Mouse (Mus musculus) forebrain, embryonic 10.5 days (tissue): ENCODE data around the gene Rpn1. TPM values are rescaled to one million over a fixed set of nuclear protein-coding genes. Genes with fewer than 3 reads are reported as not detected.
"Not testable (repeated sequence)": the region's sequence is repeated elsewhere in the genome, so short reads cannot be mapped to it uniquely, and the experiment has no call there.

Experiments
- DNase-seq: peaks from one replicate; pipeline ENCODE4 v3.0.0-alpha.2; 2017; ENCODE audit warnings: low spot score; ENCODE audit errors: extremely low spot score
- H3K27ac ChIP-seq: fragments of 300-500 bp; sonication (generic); 2 replicates; pipeline ENCODE4 v1.5.1; 2016; ENCODE audit warnings: mild to moderate bottlenecking
- H3K27me3 ChIP-seq: fragments of 300-500 bp; sonication (generic); 2 replicates; pipeline ENCODE4 v1.6.1; 2016; ENCODE audit warnings: mild to moderate bottlenecking; ENCODE audit not compliant: poor library complexity, severe bottlenecking
- H3K36me3 ChIP-seq: fragments of 300-500 bp; sonication (generic); replicated peaks from 2 replicates; pipeline ENCODE4 v1.6.1; 2016; ENCODE audit warnings: mild to moderate bottlenecking, moderate library complexity
- H3K4me1 ChIP-seq: fragments of 300-500 bp; sonication (generic); 2 replicates; pipeline ENCODE4 v1.6.1; 2016
- H3K4me3 ChIP-seq: fragments of 300-500 bp; sonication (generic); 2 replicates; pipeline ENCODE4 v1.5.1; 2016; ENCODE audit warnings: mild to moderate bottlenecking, moderate library complexity
- H3K9me3 ChIP-seq: fragments of 300-500 bp; sonication (generic); 2 replicates; pipeline ENCODE4 v1.6.1; 2016; ENCODE audit warnings: mild to moderate bottlenecking, moderate library complexity
- WGBS: fragments of 180-500 bp; shearing (Covaris S2); methylation state at CpG from one replicate; pipeline ENCODE4 v1.1.7; 2016; 5-methylcytosine and 5-hydroxymethylcytosine counted together
- polyA plus RNA-seq: library from polyadenylated mRNA; unstranded; fragments of >200 nt; fragmentation: Nextera tagmentation; extraction: Ambion mirVana; gene quantifications from 2 replicates; pipeline ENCODE4 v1.2.1, GENCODE M21; 2016

Rpn1 gene
- polyA plus RNA-seq, 1 experiment from 2014 or later, result 301 TPM

GRCm38 (mm10) chr6:88114414-88114813 lies 30.1 kb downstream of the Rpn1 start:
- 82% methylated on average over 5 of the region's 5 CpGs for WGBS

DNA sequence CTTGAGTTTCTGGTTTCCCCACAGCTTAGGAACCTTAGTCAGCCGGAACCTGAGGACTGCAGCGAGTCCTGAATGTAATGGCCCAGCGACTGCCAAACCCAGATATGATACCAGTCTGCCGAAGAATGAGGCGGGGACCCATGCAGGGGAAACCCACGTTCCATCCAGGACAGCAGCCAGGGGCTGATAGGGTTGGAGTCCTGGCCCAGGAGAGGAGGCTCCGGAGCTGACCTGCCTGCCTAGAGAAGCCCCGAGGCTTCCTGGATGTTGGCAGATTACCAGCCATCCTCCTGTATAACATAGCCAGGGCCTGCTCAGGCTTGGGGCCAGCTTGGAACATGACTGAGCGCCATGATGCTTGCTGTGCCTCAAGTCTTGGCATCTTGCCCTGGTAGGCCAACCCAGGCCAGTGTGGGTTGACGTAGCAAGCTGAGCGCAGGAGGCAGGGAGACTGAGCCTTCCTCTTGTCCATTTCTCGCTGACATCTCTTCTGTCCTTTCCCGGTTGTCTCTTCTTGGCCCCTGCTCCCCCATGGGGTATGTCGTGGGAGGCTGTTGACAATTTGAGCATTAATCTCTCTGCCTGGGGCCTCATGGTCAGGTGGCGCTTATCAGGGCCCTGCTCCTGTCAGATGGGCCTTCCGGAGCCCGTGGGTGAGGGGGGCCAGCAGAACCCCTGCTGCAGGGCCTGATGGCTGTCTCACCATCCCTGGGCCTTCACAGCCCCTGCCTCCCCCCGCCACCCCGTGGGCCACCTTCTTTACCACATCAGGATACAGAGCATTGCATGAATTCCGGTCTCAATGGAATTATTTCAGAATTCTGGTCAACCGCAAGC lies 32.3 kb downstream of the Rpn1 start:
- H3K4me1 ChIP-seq, result peaks cover 18% of the 10 kb centered on the region
- 85% methylated on average over 21 of the region's 21 CpGs for WGBS
- H3K4me3 ChIP-seq, result no peak overlapping the region
- H3K27ac ChIP-seq, result no peak overlapping the region
- peaks cover 3% of the 10 kb centered on the region; the same call in 1 of the 2 replicates for H3K27me3 ChIP-seq
- no peaks in the 10 kb centered on the region for H3K36me3 ChIP-seq
- no peak for DNase-seq
- peaks cover 4% of the 10 kb centered on the region; the same call in 1 of the 2 replicates for H3K9me3 ChIP-seq

More at GRCm38 (mm10) chr6:88114414-88114813, 30.1 kb downstream of the Rpn1 start:
- no peak for DNase-seq
- peaks cover 3% of the 10 kb centered on the region; the same call in 1 of the 2 replicates for H3K27me3 ChIP-seq
- peak overlapping the region; percentile 48; the same call in 1 of the 2 replicates for H3K27ac ChIP-seq
- H3K4me3 ChIP-seq, result no peak overlapping the region
- no peaks in the 10 kb centered on the region for H3K36me3 ChIP-seq
- H3K4me1 ChIP-seq, result peaks cover 18% of the 10 kb centered on the region
- peaks cover 3% of the 10 kb centered on the region; the same call in 1 of the 2 replicates for H3K9me3 ChIP-seq

- no peak overlapping the region for H3K4me3 ChIP-seq
- peaks cover 4% of the 10 kb centered on the region; the same call in 1 of the 2 replicates for H3K9me3 ChIP-seq
- no peak overlapping the region for H3K27ac ChIP-seq
- H3K4me1 ChIP-seq, result peaks cover 18% of the 10 kb centered on the region
- H3K27me3 ChIP-seq, result peaks cover 3% of the 10 kb centered on the region; the same call in 1 of the 2 replicates
- DNase-seq, result no peak
- 89% methylated on average over 10 of the region's 10 CpGs for WGBS
- H3K36me3 ChIP-seq, result no peaks in the 10 kb centered on the region
These were observed 32.9 kb downstream of the Rpn1 start for GRCm38 (mm10) chr6:88117184-88117575.

GRCm38 (mm10) chr6:88119309-88119708 lies 35.0 kb downstream of the Rpn1 start:
- no peak overlapping the region for H3K4me3 ChIP-seq
- DNase-seq, result no peak
- H3K36me3 ChIP-seq, result no peaks in the 10 kb centered on the region
- H3K27ac ChIP-seq, result no peak overlapping the region
- peaks cover 13% of the 10 kb centered on the region for H3K4me1 ChIP-seq
- H3K27me3 ChIP-seq, result peaks cover 5% of the 10 kb centered on the region; the same call in 1 of the 2 replicates
- peaks cover 4% of the 10 kb centered on the region; the same call in 1 of the 2 replicates for H3K9me3 ChIP-seq
- WGBS, result 78% methylated on average over 5 of the region's 5 CpGs

GRCm38 (mm10) chr6:88120813-88121212 lies 36.5 kb downstream of the Rpn1 start:
- H3K27ac ChIP-seq, result no peak overlapping the region
- H3K9me3 ChIP-seq, result peaks cover 4% of the 10 kb centered on the region; the same call in 1 of the 2 replicates
- no peak for DNase-seq
- H3K4me1 ChIP-seq, result peaks cover 16% of the 10 kb centered on the region
- H3K4me3 ChIP-seq, result no peak overlapping the region
- H3K36me3 ChIP-seq, result no peaks in the 10 kb centered on the region
- peaks cover 15% of the 10 kb centered on the region for H3K27me3 ChIP-seq
- WGBS, result 91% methylated on average over 7 of the region's 7 CpGs

DNA sequence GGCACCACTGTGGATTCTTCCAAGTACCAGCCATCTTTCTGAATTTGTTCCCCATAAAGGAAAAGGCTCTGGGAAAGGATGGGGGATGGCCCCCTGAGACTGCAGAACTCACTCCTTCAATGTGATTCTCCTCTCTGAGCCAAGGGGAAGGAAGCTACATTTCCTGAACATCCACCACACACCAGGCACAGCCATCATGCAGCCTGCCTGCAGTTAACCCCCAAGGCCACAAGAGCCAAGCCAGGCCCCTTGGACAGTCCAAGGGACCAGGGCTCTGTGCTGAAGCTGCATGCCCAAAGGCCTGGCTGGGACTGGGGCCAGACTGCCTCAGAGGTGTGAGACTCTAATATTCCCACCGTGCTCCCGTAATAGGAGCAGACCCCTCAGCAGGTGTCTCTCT lies 37.5 kb downstream of the Rpn1 start:
- H3K27me3 ChIP-seq, result peaks cover 25% of the 10 kb centered on the region
- peaks cover 4% of the 10 kb centered on the region; the same call in 1 of the 2 replicates for H3K9me3 ChIP-seq
- no peaks in the 10 kb centered on the region for H3K36me3 ChIP-seq
- no peak for DNase-seq
- H3K27ac ChIP-seq, result no peak overlapping the region
- no peak overlapping the region for H3K4me3 ChIP-seq
- 80% methylated on average over 2 of the region's 2 CpGs for WGBS
- peaks cover 16% of the 10 kb centered on the region for H3K4me1 ChIP-seq

DNA sequence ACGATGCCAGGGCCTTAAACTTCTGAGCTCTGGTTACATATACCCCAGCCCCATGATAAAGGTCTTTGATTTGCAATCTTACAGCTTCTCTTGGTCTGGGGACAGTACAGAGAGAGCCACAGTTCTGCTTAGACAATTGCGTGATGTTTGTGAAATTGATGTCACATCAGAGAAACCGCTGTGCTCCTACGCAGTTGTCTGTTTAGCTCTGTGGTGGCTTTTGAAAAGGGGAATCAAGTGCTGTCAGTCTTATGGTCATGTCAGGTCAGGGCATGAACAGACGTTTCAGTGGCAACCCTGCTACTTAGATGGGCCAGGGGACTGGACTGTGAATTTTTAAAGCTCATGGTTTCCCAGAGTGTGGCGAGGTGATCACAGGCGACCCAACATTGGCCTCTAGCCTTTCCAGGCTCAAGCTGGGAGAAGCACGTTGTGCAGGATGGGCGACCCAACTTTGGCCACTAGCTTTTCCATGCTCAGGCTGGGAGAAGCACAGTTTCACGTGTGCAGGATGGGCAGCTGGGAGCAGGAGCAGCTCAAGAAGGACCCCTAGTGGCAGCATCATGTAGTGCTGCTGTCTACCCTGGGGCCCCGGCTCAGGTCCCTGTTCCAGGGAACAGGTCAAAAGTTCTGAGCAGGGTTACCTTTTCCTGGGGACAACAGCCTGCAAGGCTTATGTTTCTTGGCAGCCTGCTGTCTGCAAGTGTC lies 39.0 kb downstream of the Rpn1 start:
- peaks cover 16% of the 10 kb centered on the region for H3K4me1 ChIP-seq
- H3K36me3 ChIP-seq, result no peaks in the 10 kb centered on the region
- H3K9me3 ChIP-seq, result peaks cover 4% of the 10 kb centered on the region; the same call in 1 of the 2 replicates
- 40% methylated on average over 11 of the region's 11 CpGs for WGBS
- DNase-seq, result peak; percentile 42
- H3K27me3 ChIP-seq, result peaks cover 21% of the 10 kb centered on the region
- H3K4me3 ChIP-seq, result peak overlapping the region; percentile 24
- peak overlapping the region; percentile 13; the same call in 1 of the 2 replicates for H3K27ac ChIP-seq

DNA sequence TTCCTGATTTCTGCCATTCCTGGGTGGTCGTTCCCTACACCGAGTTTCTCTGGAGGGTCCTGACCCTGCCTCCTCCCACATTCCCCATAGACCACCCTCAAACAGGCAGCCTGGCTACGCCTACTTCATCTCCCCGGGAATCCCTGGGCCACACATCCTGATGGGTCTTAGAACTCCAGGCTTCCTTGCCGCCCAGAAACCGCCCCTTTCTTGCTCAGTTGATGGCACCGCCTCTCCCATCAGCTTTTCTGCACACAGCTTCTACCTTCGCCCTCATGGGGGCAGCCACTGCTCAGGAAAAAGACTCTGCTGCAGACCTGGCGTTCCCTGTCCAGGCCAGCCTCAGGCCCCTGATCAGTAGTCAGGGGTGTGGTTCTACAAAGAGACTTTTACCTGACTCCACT lies 39.6 kb downstream of the Rpn1 start:
- WGBS, result 2% methylated on average over 9 of the region's 9 CpGs
- peak overlapping the region; percentile 24 for H3K4me3 ChIP-seq
- peak overlapping the region; percentile 13; the same call in 1 of the 2 replicates for H3K27ac ChIP-seq

DNA sequence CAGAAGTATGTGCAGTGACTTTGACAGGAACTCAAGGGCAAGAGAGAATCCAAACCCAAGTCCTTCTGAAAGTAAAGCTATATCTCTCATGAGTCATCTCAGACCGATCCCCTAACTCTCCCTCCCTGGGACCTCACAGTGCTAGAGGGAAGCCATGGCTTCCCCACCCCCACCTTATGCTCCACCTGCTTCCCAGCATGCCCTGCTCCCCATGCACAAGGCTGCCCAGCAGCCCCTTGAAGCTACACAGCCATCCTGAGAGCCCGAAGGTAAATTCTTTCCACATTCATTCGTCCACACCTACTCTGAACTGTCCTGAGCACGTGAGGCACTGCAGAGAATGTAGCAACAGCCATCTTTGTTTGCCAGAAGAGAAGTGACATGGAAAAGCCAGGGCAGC lies 40.3 kb downstream of the Rpn1 start:
- Histone ChIP-seq H3K9me3 (no peaks in the 10 kb centered on the region), H3K27ac (no peak overlapping the region), H3K27me3 (peaks cover 21% of the 10 kb centered on the region), H3K36me3 (no peaks in the 10 kb centered on the region), H3K4me1 (peaks cover 16% of the 10 kb centered on the region), H3K4me3 (no peak overlapping the region)
- no peak for DNase-seq
- 74% methylated on average over 4 of the region's 4 CpGs for WGBS

More for the DNA sequence above, 39.6 kb downstream of the Rpn1 start:
- Histone ChIP-seq H3K4me1 (peaks cover 16% of the 10 kb centered on the region), H3K36me3 (no peaks in the 10 kb centered on the region), H3K9me3 (peaks cover 4% of the 10 kb centered on the region; the same call in 1 of the 2 replicates), H3K27me3 (peaks cover 21% of the 10 kb centered on the region)
- peak; percentile 62 for DNase-seq

- not testable (repeated sequence) for H3K36me3 ChIP-seq, H3K27ac ChIP-seq, H3K9me3 ChIP-seq, H3K4me3 ChIP-seq, DNase-seq
- peaks cover 16% of the 10 kb centered on the region for H3K4me1 ChIP-seq
- WGBS, result 93% methylated on average over 10 of the region's 10 CpGs
- H3K27me3 ChIP-seq, result peaks cover 26% of the 10 kb centered on the region
These were observed 41.5 kb downstream of the Rpn1 start for GRCm38 (mm10) chr6:88125815-88126214.

- Histone ChIP-seq H3K4me1 (peaks cover 34% of the 10 kb centered on the region), H3K27ac (peak overlapping the region; percentile 63; the same call in 1 of the 2 replicates), H3K4me3 (peak overlapping the region; percentile 39; the same call in 1 of the 2 replicates), H3K27me3 (peaks cover 63% of the 10 kb centered on the region), H3K9me3 (no peaks in the 10 kb centered on the region), H3K36me3 (no peaks in the 10 kb centered on the region)
- WGBS, result 45% methylated on average over 5 of the region's 5 CpGs
- DNase-seq, result no peak
These were observed 47.2 kb downstream of the Rpn1 start for GRCm38 (mm10) chr6:88131521-88131920.

GRCm38 (mm10) chr6:88132051-88132450 lies 47.8 kb downstream of the Rpn1 start:
- peaks cover 39% of the 10 kb centered on the region for H3K4me1 ChIP-seq
- 5% methylated on average over 17 of the region's 17 CpGs for WGBS
- H3K27me3 ChIP-seq, result peaks cover 66% of the 10 kb centered on the region
- no peaks in the 10 kb centered on the region for H3K36me3 ChIP-seq
- peak overlapping the region; percentile 63 for H3K27ac ChIP-seq
- H3K4me3 ChIP-seq, result peak overlapping the region; percentile 39
- no peaks in the 10 kb centered on the region for H3K9me3 ChIP-seq
- peak; percentile 33 for DNase-seq
